Mouse (Mus musculus) adrenal gland, postnatal 36 days (tissue): Measurements from ENCODE around the gene Gm21650. TPM values are rescaled to one million over a fixed set of nuclear protein-coding genes. Genes with fewer than 3 reads are reported as not detected.
"Not testable (repeated sequence)": the region's sequence is repeated elsewhere in the genome, so short reads cannot be mapped to it uniquely, and the experiment has no call there.

Experiments
- DNase-seq, 2 experiments: peaks; one replicate each; pipeline ENCODE4 v3.0.0; 2021; ENCODE audit warnings: mixed read lengths in 1 of 2
- long read RNA-seq, 2 experiments: library from polyadenylated mRNA; stranded (forward); transcript quantifications; one replicate each; pipeline ENCODE4 v2.0.0; 2021; ENCODE audit warnings: borderline sequencing depth in 2 of 2
- total RNA-seq, 2 experiments: library from RNA; stranded (reverse); gene quantifications; 2 replicates each; pipeline ENCODE4 v1.2.3; 2021

Gm21650 gene
- not detected for total RNA-seq
- long read RNA-seq, experiment 1 = 0 reads
- long read RNA-seq, experiment 2 = 0 reads

DNA sequence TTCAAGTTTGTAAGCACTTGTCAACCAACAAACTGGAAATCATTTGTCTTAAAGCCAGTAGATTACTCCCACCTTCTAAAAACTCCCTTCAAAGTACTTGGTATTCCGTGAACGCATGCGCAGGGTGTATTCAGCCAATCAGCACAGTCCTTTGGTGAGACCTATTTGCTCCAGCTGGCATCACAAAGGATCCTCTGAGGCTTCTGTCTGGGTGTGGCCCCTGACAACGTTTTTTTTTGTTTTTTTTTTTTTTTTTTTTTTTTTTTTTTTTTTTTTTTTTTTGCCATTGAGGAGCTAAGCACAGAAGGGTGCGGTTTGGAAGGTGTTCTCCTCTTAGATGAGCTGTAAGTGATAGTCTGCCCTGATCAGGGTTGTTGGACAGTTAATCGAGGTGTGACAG, at the start of gene Gm21650:
TSS of gene Gm21650 (plus strand) at position 301 of the 400 bp plus-strand sequence.
- DNase-seq = not testable (repeated sequence)
